Mouse (Mus musculus): ENCODE measurements around the gene N4bp2. TPM values are rescaled to one million over a fixed set of nuclear protein-coding genes. Genes with fewer than 3 reads are reported as not detected.

The N4bp2 gene
- polyA plus RNA-seq, 1 experiment from 2014 or later: 10.5 TPM

DNA sequence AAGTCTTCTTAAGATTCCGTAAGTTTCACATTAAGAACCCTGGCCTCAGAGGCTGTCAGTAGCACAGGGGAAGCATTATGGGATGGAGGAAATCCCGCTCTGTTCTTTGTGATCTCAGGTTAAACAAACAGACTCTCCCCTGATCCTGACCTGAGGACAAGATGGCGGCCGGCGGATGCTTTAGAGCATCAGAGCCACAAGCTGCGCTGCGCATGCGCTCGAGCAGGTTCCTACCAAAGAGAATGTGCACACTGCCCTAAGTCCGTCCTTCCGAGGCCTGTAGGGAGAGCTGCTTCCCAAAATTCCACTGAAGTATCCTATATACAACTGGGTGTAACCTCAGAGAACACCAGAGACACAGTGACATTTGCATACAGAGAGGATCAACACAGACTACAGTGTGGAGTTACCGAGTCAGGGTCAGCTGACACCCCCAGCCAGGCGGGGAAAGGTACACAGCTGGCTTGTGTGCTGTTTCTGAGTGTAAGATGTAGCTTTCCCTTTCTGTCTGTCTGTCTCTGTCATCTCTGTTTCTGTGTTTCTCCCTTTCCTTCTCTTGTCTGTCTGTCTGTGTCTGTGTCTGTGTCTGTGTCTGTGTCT lies 108.1 kb downstream of the N4bp2 start:
- 84% methylated on average over 13 of the region's 13 CpGs for WGBS
- no peak overlapping the region for H3K4me2 ChIP-seq (ENCODE audit: low read depth, low read length)
- no peaks in the 10 kb centered on the region; the same call in 1 of the 2 replicates for H3K4me1 ChIP-seq (ENCODE audit: control insufficient read depth, insufficient read depth, low read length)
- H3K4me3 ChIP-seq (ENCODE audit: low read length): no peak overlapping the region
- H3K9ac ChIP-seq (ENCODE audit: low read length): no peak overlapping the region
- no peak overlapping the region for H3K27ac ChIP-seq (ENCODE audit: low read length)
- no peaks in the 10 kb centered on the region for H3K36me3 ChIP-seq (ENCODE audit: control insufficient read depth, insufficient read depth)
- ATAC-seq (replicated peaks; ENCODE audit: extremely low read depth, insufficient read depth, low FRiP score): no peak
- H3K9me3 ChIP-seq (replicated peaks; ENCODE audit: control insufficient read depth, low read length): no peaks in the 10 kb centered on the region
- no peaks in the 10 kb centered on the region for H3K27me3 ChIP-seq (ENCODE audit: control insufficient read depth, insufficient read depth, low read length)

DNA sequence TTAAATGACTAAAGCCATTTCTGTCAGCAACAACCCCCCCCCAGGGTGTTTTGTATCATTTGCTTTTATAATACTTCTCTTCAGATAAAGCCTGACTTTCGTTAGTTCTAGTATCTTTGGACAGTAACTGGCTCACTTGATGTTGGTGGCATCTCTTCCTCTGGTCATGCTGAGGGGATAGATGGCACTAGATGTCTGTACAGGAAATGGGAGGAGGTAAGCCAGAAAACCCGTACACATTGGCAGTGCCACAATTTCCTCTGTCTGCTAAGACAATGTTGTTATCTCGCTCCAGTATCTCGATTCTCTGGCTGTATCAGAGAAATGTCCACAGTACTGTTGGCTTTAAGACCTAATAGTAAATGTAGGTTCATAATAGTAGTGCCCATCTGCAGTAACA lies 109.9 kb downstream of the N4bp2 start:
- Histone ChIP-seq H3K27me3 (ENCODE audit: control insufficient read depth, insufficient read depth, low read length) (no peaks in the 10 kb centered on the region), H3K27ac (ENCODE audit: low read length) (no peak overlapping the region), H3K36me3 (ENCODE audit: control insufficient read depth, insufficient read depth) (no peaks in the 10 kb centered on the region), H3K9ac (ENCODE audit: low read length) (no peak overlapping the region), H3K4me1 (ENCODE audit: control insufficient read depth, insufficient read depth, low read length) (no peaks in the 10 kb centered on the region; the same call in 1 of the 2 replicates), H3K9me3 (replicated peaks; ENCODE audit: control insufficient read depth, low read length) (no peaks in the 10 kb centered on the region), H3K4me2 (ENCODE audit: low read depth, low read length) (no peak overlapping the region), H3K4me3 (ENCODE audit: low read length) (no peak overlapping the region)
- ATAC-seq (replicated peaks; ENCODE audit: extremely low read depth, insufficient read depth, low FRiP score): no peak
- WGBS: 54% methylated on average over 4 of the region's 4 CpGs

DNA sequence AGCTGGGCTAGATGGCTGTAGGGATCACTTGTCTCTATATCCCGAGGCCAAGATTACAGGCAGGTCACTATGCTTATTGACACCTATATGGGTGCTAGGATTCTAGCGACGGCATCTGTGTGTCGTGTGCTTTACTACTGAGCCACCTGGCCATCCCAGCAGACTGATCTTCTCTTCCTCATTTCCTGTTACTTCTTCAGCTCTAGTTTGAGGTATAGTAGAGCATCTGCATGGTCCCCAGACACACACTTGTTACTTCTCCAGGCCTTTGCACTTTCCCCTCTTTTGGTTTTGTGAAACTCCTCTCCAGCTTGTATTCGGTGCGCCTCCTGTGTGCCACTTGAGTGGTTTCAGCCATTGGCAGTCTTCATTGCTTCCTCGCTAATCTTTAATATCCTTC lies 111.9 kb downstream of the N4bp2 start:
- H3K36me3 ChIP-seq (ENCODE audit: control insufficient read depth, insufficient read depth): no peaks in the 10 kb centered on the region
- no peak overlapping the region for H3K27ac ChIP-seq (ENCODE audit: low read length)
- no peaks in the 10 kb centered on the region for H3K9me3 ChIP-seq (replicated peaks; ENCODE audit: control insufficient read depth, low read length)
- WGBS: 84% methylated on average over 7 of the region's 7 CpGs
- no peaks in the 10 kb centered on the region for H3K27me3 ChIP-seq (ENCODE audit: control insufficient read depth, insufficient read depth, low read length)
- H3K9ac ChIP-seq (ENCODE audit: low read length): no peak overlapping the region
- H3K4me2 ChIP-seq (ENCODE audit: low read depth, low read length): no peak overlapping the region
- H3K4me1 ChIP-seq (ENCODE audit: control insufficient read depth, insufficient read depth, low read length): no peaks in the 10 kb centered on the region
- no peak overlapping the region for H3K4me3 ChIP-seq (ENCODE audit: low read length)
- no peak for ATAC-seq (replicated peaks; ENCODE audit: extremely low read depth, insufficient read depth, low FRiP score)

DNA sequence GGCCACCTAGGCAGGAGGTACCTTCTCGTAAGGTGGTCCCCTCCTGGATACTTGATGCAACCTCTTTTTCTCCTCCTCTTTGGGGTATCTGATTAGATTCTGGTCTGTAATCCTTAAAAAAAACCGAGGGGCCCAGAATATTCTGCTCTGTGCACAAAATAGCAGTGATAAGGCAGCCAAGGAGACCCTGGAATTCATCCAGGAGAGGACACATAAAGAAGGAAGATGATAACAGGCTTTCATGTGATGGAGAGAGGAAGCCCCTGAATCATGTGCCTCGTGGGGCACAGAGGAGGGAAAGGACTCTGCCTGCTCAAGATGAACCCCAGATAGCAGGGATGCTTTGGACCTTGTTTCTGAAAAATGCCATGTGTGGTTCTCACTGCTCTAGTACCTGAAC lies 115.0 kb downstream of the N4bp2 start:
- Histone ChIP-seq H3K4me3 (ENCODE audit: low read length) (no peak overlapping the region), H3K9me3 (replicated peaks; ENCODE audit: control insufficient read depth, low read length) (no peaks in the 10 kb centered on the region), H3K4me1 (ENCODE audit: control insufficient read depth, insufficient read depth, low read length) (no peaks in the 10 kb centered on the region), H3K27me3 (ENCODE audit: control insufficient read depth, insufficient read depth, low read length) (no peaks in the 10 kb centered on the region), H3K9ac (ENCODE audit: low read length) (no peak overlapping the region), H3K36me3 (ENCODE audit: control insufficient read depth, insufficient read depth) (no peaks in the 10 kb centered on the region), H3K4me2 (ENCODE audit: low read depth, low read length) (no peak overlapping the region), H3K27ac (ENCODE audit: low read length) (no peak overlapping the region)
- 39% methylated on average over 3 of the region's 3 CpGs for WGBS
- ATAC-seq (replicated peaks; ENCODE audit: extremely low read depth, insufficient read depth, low FRiP score): no peak

Other genes starting within 250 kb of the N4bp2 start
- gene Smim14, start 226.3 kb upstream of the N4bp2 start, polyA plus RNA-seq (2015; fragmentation: Nextera tagmentation; extraction: Ambion mirVana): 116 and 141 TPM in 2 replicates
- gene Ube2k, start 226.3 kb upstream of the N4bp2 start, polyA plus RNA-seq (2015; fragmentation: Nextera tagmentation; extraction: Ambion mirVana): 117 and 132 TPM in 2 replicates
- gene Pds5a, start 65.2 kb upstream of the N4bp2 start, polyA plus RNA-seq (2015; fragmentation: Nextera tagmentation; extraction: Ambion mirVana): 32.3 and 32.6 TPM in 2 replicates
- 5.9 and 16.8 TPM in 2 replicates for gene Rhoh, start 97.7 kb downstream of the N4bp2 start, polyA plus RNA-seq (2015; fragmentation: Nextera tagmentation; extraction: Ambion mirVana)
- 3.3 and 7.6 TPM in 2 replicates for gene Chrna9, start 171.4 kb downstream of the N4bp2 start, polyA plus RNA-seq (2015; fragmentation: Nextera tagmentation; extraction: Ambion mirVana)
- 0.22 and 0.30 TPM in 2 replicates for gene 9130230L23Rik, start 240.8 kb downstream of the N4bp2 start, polyA plus RNA-seq (2015; fragmentation: Nextera tagmentation; extraction: Ambion mirVana)